Mouse (Mus musculus) MN1 (cell line): ENCODE data around the gene Zmynd8.
A peak's percentile ranks its signal among the peaks of the same experiment; 100 is the strongest.
"Not testable (repeated sequence)": the region's sequence is repeated elsewhere in the genome, so short reads cannot be mapped to it uniquely, and the experiment has no call there.

Experiments used
- DNase-seq: peaks from one replicate; pipeline ENCODE4 v3.0.0-alpha.2; 2016; ENCODE audit warnings: low spot score

Gene Zmynd8

DNA sequence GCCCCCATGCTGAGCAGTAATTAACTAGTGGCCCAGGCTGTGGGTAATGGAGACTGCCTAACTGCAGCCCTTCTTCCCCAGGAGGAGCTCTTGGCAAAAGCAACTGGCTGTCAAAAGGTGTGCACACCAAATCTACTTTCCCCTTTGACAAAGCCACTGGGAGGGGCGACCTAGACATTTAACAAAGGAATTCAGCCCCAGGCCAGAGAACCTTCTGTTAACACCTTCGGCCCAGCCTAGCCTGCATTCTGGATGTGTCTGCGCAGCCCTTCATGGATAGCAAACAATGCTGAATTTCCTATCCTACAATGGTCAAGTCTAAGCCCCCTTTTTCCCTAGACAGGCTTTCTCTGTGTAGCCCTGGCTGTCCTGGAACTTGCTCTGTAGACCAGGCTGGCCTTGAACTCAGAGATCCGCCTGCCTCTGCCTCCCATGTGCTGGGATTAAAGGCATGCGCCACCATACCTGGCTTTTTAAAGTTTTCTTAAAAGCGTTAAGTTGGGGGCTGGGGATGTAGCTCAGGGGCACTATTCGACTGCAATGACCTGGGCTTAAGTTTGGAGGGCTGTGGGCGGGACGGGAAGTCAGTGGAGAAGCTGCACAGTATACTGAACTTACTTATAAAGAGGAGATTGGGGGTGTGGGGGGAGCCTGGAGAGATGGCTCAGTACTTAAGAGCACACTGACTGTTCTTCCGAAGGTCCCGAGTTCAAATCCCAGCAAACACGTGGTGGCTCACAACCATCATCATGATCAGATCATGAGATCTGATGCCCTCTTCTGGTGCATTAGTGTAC lies 90.4 kb downstream of the Zmynd8 start:
- no peak for DNase-seq

DNA sequence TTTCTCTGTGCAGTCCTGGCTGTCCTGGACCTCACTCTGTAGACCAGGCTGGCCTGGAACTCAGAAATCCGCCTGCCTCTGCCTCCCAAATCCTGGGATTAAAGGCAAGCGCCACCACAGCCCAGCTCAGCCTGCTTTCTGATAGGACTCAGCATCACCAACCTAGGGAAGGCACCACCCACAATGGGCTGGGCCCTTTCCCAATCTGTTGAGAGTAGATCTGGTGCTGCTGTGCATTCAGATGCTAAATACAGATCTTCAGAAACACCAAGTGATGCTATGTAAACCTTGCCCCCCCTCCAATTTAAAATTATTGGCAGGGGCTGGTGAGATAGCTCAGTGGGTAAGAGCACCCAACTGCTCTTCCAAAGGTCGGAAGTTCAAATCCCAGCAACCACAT lies 98.6 kb downstream of the Zmynd8 start:
- DNase-seq = not testable (repeated sequence)

- DNase-seq = peak; percentile 64
Observed at GRCm38 (mm10) chr2:165797876-165798275, 100.9 kb downstream of the Zmynd8 start.

DNA sequence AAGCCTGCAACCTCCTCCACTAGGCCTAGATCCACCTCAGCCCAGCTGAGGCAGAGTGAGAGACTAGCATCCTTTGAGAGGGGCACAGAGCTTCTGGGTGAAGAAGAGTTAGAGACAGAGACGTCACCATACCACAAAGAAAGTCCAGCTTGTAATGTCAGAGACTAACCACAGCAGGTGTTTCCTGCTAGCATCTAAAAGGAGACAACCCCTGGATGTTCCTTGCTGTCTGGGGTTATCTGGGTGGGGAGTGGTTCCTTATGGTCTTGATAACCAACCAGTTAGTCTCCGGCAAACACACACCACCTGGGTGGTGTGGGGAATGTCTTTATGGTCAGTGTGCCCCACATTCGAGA lies 105.6 kb downstream of the Zmynd8 start:
- no peak for DNase-seq

DNA sequence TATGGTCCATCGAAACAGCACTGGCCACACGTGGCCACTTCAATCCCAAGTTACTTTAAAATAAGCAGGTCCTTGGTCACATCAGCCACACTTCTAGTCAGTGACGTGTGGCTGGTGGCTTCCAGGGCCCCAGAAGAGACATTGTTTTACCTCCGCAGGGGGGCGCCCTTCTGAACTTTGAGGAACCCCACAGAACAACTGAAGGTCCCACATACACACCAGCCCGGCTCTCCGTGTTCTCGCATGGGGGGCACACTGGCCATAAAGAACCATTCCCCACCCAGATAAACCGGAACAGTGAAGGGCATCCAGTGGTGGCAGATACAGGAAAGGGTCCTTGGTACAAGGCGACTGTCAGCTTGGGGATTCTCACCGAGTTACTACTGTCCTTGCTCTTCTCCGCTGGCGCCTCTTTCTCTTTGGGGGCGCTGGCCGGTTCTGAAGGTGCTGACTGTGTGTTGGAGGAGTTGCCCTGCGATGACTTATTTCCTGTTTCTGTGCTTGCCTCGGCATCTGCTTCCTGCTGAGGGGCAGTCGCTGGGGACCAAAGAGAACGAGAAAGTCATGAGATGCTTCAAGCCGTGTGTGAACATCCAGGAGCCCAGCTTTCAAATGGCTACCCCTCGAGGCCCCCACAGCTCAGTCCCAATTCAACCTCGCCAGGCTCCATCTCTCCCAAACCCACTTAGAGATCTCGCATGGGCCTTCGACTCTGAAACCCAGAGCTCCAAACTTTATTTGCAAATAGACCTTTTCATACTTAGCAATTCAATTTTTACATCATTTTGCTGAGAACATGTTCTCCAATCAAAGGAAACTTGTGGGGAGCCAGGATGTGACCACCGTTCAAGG lies 106.2 kb downstream of the Zmynd8 start:
- no peak for DNase-seq

DNA sequence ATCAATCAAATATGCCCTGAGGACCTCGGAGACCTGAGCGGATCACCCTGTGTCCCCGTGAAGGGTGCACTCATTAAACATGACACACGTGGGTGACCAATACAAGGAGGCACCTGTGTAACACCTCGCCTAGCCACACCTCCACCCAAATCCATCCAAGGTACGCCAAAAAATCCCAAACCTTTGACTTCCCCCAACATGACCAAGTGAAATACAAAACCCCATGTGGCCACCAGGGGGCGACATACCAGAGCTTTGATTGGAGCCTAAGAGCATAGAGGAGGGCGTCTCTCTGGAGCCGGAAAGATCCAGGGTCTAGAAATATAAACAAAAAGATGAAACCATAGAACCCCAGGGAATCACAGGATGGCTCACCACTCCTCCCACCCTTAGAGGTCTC lies 107.2 kb downstream of the Zmynd8 start:
- peak; percentile 68 for DNase-seq

GRCm38 (mm10) chr2:165791026-165791425 lies 107.8 kb downstream of the Zmynd8 start:
- peak; percentile 62 for DNase-seq

DNA sequence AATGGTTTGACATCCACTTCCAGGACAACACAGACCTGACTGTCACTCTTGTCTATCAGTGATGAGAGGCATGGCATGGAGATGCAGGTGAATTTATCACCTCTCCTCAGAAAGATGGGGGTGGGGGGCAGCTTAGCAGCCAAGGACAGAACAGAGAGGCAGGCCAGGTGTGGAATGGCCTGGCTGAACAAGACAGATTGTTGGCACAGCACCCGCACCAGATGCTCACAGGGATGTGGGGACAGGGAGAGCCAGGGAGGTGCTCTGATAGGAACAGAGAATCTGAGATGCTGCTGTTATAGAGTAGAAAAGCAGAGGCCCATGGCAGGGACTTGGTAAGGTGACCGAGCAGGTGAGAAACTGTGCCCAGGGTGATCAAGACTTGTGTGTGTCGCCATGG lies 109.1 kb downstream of the Zmynd8 start:
- no peak for DNase-seq

- DNase-seq = no peak
Observed at GRCm38 (mm10) chr2:165788796-165789195, 110.0 kb downstream of the Zmynd8 start.

- DNase-seq = peak; percentile 93
Observed at GRCm38 (mm10) chr2:165788005-165788404, 110.8 kb downstream of the Zmynd8 start.

- peak; percentile 26 for DNase-seq
Observed at GRCm38 (mm10) chr2:165786467-165786866, 112.3 kb downstream of the Zmynd8 start.

DNA sequence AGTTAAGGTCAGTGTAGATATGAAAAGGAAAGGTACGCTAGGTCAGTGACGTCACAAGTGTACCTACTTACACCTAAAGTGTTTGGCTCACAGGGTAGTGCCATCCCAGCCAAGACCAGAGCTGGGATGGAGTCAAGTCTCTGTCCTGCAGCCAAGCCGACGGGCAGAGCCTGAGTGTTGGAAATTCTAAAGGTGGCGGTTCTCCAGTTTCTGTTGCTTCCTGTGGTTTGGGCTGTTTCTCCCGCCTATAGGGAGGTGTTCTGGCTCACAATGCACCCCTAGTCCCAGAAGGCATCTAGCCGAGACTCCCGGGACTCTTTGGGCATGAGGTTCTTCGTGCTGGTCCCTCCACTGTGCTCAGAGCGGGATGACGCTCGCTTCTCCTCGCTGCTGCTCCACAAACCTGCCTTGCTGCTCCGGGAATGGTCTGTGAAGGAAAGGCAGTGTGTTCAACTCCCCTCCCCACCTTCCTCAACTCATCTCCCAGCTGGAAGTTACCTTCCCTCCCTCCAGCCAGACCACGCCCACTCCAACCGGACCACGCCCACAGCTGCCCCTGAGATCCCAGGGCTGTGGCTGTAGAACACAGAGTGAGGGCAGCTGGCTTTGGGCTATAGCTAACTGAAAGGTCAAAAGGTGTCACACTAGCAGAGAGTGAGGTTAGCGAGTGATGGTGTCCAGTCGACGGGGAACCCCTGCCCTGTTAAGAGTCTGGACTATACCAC lies 113.3 kb downstream of the Zmynd8 start:
- DNase-seq = no peak

GRCm38 (mm10) chr2:165782324-165782723 lies 116.5 kb downstream of the Zmynd8 start:
- peak; percentile 84 for DNase-seq

- DNase-seq = peak; percentile 89
Observed at GRCm38 (mm10) chr2:165778927-165779326, 119.9 kb downstream of the Zmynd8 start.

DNA sequence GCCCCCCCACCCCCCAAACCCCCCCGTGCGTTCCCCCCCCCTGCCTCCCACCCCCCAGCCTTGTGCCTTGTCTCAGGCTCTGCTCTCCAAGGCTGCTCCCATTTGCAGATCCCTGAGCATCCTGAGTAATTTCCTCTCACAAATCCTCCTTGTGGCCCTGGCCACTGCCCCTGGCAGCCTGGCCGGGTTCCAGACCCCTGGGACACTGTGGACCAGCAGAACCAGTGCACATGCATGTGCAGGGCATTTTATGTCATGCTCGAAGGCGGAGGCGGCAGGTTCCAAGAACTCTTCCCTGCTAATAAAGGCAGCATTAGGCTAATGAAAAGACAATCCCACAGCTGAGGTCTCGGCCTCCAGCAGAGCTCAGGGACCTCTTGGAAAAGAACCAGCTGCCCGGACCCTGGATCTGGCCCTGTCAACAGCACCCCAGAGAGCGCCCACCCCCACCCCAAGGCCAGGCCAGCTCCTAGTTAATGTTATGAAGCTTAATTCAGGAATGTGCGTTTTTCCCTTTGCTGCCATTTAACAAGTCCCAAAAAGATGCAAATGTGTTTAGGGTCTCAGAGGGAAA lies 129.4 kb downstream of the Zmynd8 start:
- DNase-seq = peak; percentile 44

- no peak for DNase-seq
Observed at GRCm38 (mm10) chr2:165768805-165769358, 129.9 kb downstream of the Zmynd8 start.

DNA sequence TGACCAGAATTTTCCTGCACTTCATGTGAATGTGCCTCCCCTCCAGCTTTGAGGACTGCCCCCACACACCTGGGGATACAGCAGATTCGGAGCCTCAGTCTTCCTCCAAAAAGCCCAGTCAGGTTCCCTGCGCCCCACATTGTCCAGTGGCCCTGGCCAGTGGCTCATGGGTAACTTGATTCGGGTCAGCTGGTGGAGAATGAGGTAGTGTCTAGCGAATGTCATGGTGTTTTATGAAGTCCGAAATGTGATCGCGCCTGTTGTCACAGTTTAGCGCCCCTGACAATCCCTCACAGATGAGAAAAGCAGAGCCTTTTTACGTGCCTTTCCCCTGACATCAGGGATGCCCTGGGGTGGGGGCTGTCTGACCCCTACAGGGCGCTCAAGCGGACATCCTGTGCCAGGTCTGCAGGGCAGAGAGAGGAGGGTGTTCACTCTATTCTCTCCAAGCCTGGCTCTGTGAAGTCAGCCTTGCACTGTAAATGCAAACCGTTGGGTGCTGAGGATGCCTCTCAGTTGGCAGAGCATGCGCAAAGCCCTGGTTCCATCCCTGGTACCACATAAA lies 139.3 kb downstream of the Zmynd8 start:
- no peak for DNase-seq

- peak; percentile 62 for DNase-seq
Observed at GRCm38 (mm10) chr2:165758534-165758933, 140.3 kb downstream of the Zmynd8 start.

DNA sequence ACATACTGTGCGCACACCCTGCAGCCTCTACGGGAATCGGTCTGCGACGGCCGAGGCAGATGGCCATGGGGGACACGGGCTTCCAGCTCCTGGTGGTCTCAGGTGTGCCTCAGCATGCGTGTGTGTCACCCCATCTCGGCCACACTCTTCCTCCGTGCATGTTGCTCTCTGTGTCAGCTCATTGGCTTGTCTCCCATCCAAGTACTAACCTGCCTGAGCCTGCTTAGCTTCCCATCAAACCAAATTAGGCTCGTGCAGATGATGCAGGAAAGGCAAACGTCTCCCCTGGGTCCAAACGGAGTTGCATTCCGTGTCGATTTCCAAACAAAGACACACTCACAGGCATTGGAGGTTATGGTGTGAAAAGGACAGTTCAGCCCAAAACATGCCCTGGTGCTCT lies 141.0 kb downstream of the Zmynd8 start:
- peak; percentile 58 for DNase-seq

DNA sequence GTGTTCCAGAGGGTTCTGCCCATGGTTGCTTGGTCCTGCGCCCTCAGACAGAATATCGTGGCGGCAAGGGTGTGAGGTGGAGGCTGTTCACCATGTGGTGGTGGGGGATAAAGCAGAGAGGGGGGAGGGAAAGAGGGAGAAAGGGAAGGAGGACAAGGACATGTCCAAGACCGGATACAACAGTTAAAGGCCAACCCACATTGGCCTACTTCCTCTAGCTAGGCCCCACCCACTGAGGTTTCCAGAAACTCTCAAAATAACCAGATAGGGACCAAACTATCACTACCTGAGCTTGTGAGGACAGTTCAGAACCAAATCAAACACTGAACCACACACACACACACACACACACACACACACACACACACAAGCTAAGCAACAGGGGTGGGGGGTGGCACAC lies 146.1 kb downstream of the Zmynd8 start:
- no peak for DNase-seq

GRCm38 (mm10) chr2:165751068-165751467 lies 147.7 kb downstream of the Zmynd8 start:
- no peak for DNase-seq

DNA sequence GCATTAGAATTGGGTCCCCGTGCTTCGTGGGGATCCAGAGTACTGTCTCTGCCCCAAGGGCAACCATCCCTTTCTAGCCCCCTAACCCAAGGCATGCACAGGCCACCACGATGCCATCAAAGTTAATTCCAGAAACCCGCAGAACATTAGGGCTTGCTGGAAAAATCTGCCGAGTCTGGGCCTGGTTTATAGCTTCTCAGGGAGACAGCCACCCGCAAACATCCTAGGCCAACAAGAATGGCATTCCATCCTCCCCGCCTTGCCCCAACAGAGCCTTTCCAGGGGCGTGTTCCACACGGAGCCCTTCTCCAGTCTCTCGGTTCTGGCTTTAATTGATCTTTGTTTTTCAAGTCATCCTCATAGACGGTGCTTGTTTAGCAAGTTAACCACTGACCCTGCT lies 150.4 kb downstream of the Zmynd8 start:
- no peak for DNase-seq
